Mouse (Mus musculus) midbrain, embryonic 15.5 days (tissue): ENCODE measurements around the gene Ssr3. TPM values are rescaled to one million over a fixed set of nuclear protein-coding genes. Genes with fewer than 3 reads are reported as not detected.

Experiments used
- ATAC-seq: fragments of 200-750 bp; cut with Nextera tagmentation; replicated peaks from 2 replicates; pipeline ENCODE4 v1.8.0; 2017; ENCODE audit warnings: moderate TSS enrichment
- H3K27ac ChIP-seq: fragments of 300-500 bp; sonication (generic); 2 replicates; pipeline ENCODE4 v1.5.1; 2015; ENCODE audit warnings: mild to moderate bottlenecking, inconsistent platforms
- H3K27me3 ChIP-seq: fragments of 300-500 bp; sonication (generic); replicated peaks from 2 replicates; pipeline ENCODE4 v1.6.1; 2015; ENCODE audit warnings: inconsistent platforms
- H3K36me3 ChIP-seq: fragments of 300-500 bp; sonication (generic); replicated peaks from 2 replicates; pipeline ENCODE4 v1.6.1; 2015; ENCODE audit warnings: inconsistent platforms
- H3K4me1 ChIP-seq: fragments of 300-500 bp; sonication (generic); 2 replicates; pipeline ENCODE4 v1.6.1; 2015; ENCODE audit warnings: inconsistent platforms
- H3K4me2 ChIP-seq: fragments of 300-500 bp; sonication (generic); 2 replicates; pipeline ENCODE4 v1.6.1; 2015; ENCODE audit warnings: inconsistent platforms, mild to moderate bottlenecking, moderate library complexity
- H3K4me3 ChIP-seq: fragments of 300-500 bp; sonication (generic); 2 replicates; pipeline ENCODE4 v1.5.1; 2015; ENCODE audit warnings: mild to moderate bottlenecking, inconsistent platforms
- H3K9ac ChIP-seq: fragments of 300-500 bp; sonication (generic); 2 replicates; pipeline ENCODE4 v1.6.1; 2015; ENCODE audit warnings: mild to moderate bottlenecking, inconsistent platforms
- H3K9me3 ChIP-seq: fragments of 300-500 bp; sonication (generic); 2 replicates; pipeline ENCODE4 v1.6.1; 2016; ENCODE audit warnings: inconsistent platforms
- WGBS: fragments of 180-500 bp; shearing (Covaris S2); methylation state at CpG from one replicate; pipeline ENCODE4 v1.1.7; 2015; ENCODE audit warnings: mixed read lengths; 5-methylcytosine and 5-hydroxymethylcytosine counted together
- polyA plus RNA-seq: library from polyadenylated mRNA; unstranded; fragments of >200 nt; fragmentation: Nextera tagmentation; extraction: Ambion mirVana; gene quantifications from 2 replicates; pipeline ENCODE4 v1.2.1, GENCODE M21; 2015

Gene Ssr3
- polyA plus RNA-seq, 1 experiment from 2014 or later: 154 TPM

GRCm38 (mm10) chr3:65367944-65368343, 24.5 kb downstream of the Ssr3 start:
- WGBS: 45% methylated on average over 4 of the region's 4 CpGs
- Histone ChIP-seq H3K27ac (no peak overlapping the region), H3K9me3 (no peaks in the 10 kb centered on the region), H3K4me1 (no peaks in the 10 kb centered on the region), H3K4me2 (no peak overlapping the region), H3K9ac (no peak overlapping the region), H3K27me3 (no peaks in the 10 kb centered on the region), H3K4me3 (no peak overlapping the region), H3K36me3 (no peaks in the 10 kb centered on the region)
- 0 out of 2 replicates have a peak, but pooled peaks have one; percentile 30 for ATAC-seq

GRCm38 (mm10) chr3:65365921-65366710, 26.3 kb downstream of the Ssr3 start:
- H3K4me2 ChIP-seq: no peak overlapping the region
- no peaks in the 10 kb centered on the region for H3K36me3 ChIP-seq
- no peaks in the 10 kb centered on the region for H3K4me1 ChIP-seq
- no peak overlapping the region for H3K27ac ChIP-seq
- no peaks in the 10 kb centered on the region for H3K9me3 ChIP-seq
- H3K9ac ChIP-seq: no peak overlapping the region
- ATAC-seq: no peak
- no peaks in the 10 kb centered on the region for H3K27me3 ChIP-seq
- 88% methylated on average over 10 of the region's 10 CpGs for WGBS
- H3K4me3 ChIP-seq: no peak overlapping the region

GRCm38 (mm10) chr3:65365184-65365583, 27.2 kb downstream of the Ssr3 start:
- WGBS: 74% methylated on average over 6 of the region's 6 CpGs
- Histone ChIP-seq H3K9ac (no peak overlapping the region), H3K27ac (no peak overlapping the region), H3K9me3 (no peaks in the 10 kb centered on the region), H3K36me3 (no peaks in the 10 kb centered on the region), H3K4me2 (no peak overlapping the region), H3K27me3 (no peaks in the 10 kb centered on the region), H3K4me3 (no peak overlapping the region), H3K4me1 (no peaks in the 10 kb centered on the region)
- ATAC-seq: no peak

GRCm38 (mm10) chr3:65363438-65363837, 29.0 kb downstream of the Ssr3 start:
- ATAC-seq: no peak
- Histone ChIP-seq H3K4me2 (no peak overlapping the region), H3K4me1 (no peaks in the 10 kb centered on the region), H3K4me3 (no peak overlapping the region), H3K9me3 (no peaks in the 10 kb centered on the region), H3K9ac (no peak overlapping the region), H3K27ac (no peak overlapping the region), H3K36me3 (no peaks in the 10 kb centered on the region), H3K27me3 (no peaks in the 10 kb centered on the region)
- 83% methylated on average over 1 of the region's 1 CpGs for WGBS

GRCm38 (mm10) chr3:65360163-65360969, 32.1 kb downstream of the Ssr3 start:
- no peak overlapping the region for H3K4me2 ChIP-seq
- WGBS: 76% methylated on average over 8 of the region's 8 CpGs

GRCm38 (mm10) chr3:65358841-65359240, 33.6 kb downstream of the Ssr3 start:
- H3K27me3 ChIP-seq: no peaks in the 10 kb centered on the region
- ATAC-seq: no peak
- no peaks in the 10 kb centered on the region for H3K36me3 ChIP-seq
- H3K9ac ChIP-seq: no peak overlapping the region
- no peaks in the 10 kb centered on the region for H3K4me1 ChIP-seq
- H3K4me2 ChIP-seq: no peak overlapping the region
- H3K27ac ChIP-seq: no peak overlapping the region
- no peaks in the 10 kb centered on the region for H3K9me3 ChIP-seq
- 50% methylated on average over 2 of the region's 2 CpGs for WGBS
- H3K4me3 ChIP-seq: no peak overlapping the region

More at GRCm38 (mm10) chr3:65360163-65360969, 32.1 kb downstream of the Ssr3 start:
- Histone ChIP-seq H3K9me3 (no peaks in the 10 kb centered on the region), H3K4me1 (no peaks in the 10 kb centered on the region), H3K36me3 (no peaks in the 10 kb centered on the region), H3K4me3 (no peak overlapping the region), H3K27me3 (no peaks in the 10 kb centered on the region), H3K27ac (no peak overlapping the region), H3K9ac (no peak overlapping the region)
- no peak for ATAC-seq

- H3K9me3 ChIP-seq: no peaks in the 10 kb centered on the region
- no peak overlapping the region for H3K4me2 ChIP-seq
- H3K9ac ChIP-seq: no peak overlapping the region
- no peak overlapping the region for H3K4me3 ChIP-seq
- H3K27me3 ChIP-seq: no peaks in the 10 kb centered on the region
- WGBS: 22% methylated on average over 2 of the region's 2 CpGs
- no peaks in the 10 kb centered on the region for H3K4me1 ChIP-seq
- ATAC-seq: no peak
- no peak overlapping the region for H3K27ac ChIP-seq
- no peaks in the 10 kb centered on the region for H3K36me3 ChIP-seq
Observed at GRCm38 (mm10) chr3:65358275-65358674, 34.1 kb downstream of the Ssr3 start.

- no peak for ATAC-seq
- WGBS: 54% methylated on average over 6 of the region's 6 CpGs
- H3K9ac ChIP-seq: no peak overlapping the region
Observed at GRCm38 (mm10) chr3:65355479-65355878, 36.9 kb downstream of the Ssr3 start.

GRCm38 (mm10) chr3:65353263-65354037, 39.0 kb downstream of the Ssr3 start:
- Histone ChIP-seq H3K9me3 (no peaks in the 10 kb centered on the region), H3K27me3 (no peaks in the 10 kb centered on the region), H3K4me2 (no peak overlapping the region), H3K9ac (no peak overlapping the region), H3K27ac (no peak overlapping the region), H3K4me3 (no peak overlapping the region), H3K36me3 (no peaks in the 10 kb centered on the region), H3K4me1 (no peaks in the 10 kb centered on the region)
- WGBS: 71% methylated on average over 10 of the region's 10 CpGs
- no peak for ATAC-seq

More at GRCm38 (mm10) chr3:65355479-65355878, 36.9 kb downstream of the Ssr3 start:
- Histone ChIP-seq H3K27me3 (no peaks in the 10 kb centered on the region), H3K4me3 (no peak overlapping the region), H3K4me1 (no peaks in the 10 kb centered on the region), H3K36me3 (no peaks in the 10 kb centered on the region), H3K9me3 (no peaks in the 10 kb centered on the region), H3K4me2 (no peak overlapping the region), H3K27ac (no peak overlapping the region)

- peak; percentile 69 for ATAC-seq
- Histone ChIP-seq H3K4me2 (no peak overlapping the region), H3K9ac (no peak overlapping the region), H3K36me3 (no peaks in the 10 kb centered on the region), H3K27me3 (no peaks in the 10 kb centered on the region), H3K27ac (no peak overlapping the region), H3K4me1 (no peaks in the 10 kb centered on the region), H3K4me3 (no peak overlapping the region), H3K9me3 (no peaks in the 10 kb centered on the region)
- 50% methylated on average over 4 of the region's 4 CpGs for WGBS
Observed at GRCm38 (mm10) chr3:65352278-65353127, 39.9 kb downstream of the Ssr3 start.

GRCm38 (mm10) chr3:65346176-65346575, 46.2 kb downstream of the Ssr3 start:
- H3K4me1 ChIP-seq: no peaks in the 10 kb centered on the region
- H3K9me3 ChIP-seq: no peaks in the 10 kb centered on the region
- no peak overlapping the region for H3K4me2 ChIP-seq
- H3K27me3 ChIP-seq: no peaks in the 10 kb centered on the region
- H3K4me3 ChIP-seq: no peak overlapping the region
- no peak overlapping the region for H3K27ac ChIP-seq
- H3K9ac ChIP-seq: no peak overlapping the region
- ATAC-seq: no peak
- WGBS: 100% methylated on average over 1 of the region's 1 CpGs
- H3K36me3 ChIP-seq: no peaks in the 10 kb centered on the region
